Comparison of ENCODE assay signal across 28 mouse cellular contexts in the genomic region with DNA sequence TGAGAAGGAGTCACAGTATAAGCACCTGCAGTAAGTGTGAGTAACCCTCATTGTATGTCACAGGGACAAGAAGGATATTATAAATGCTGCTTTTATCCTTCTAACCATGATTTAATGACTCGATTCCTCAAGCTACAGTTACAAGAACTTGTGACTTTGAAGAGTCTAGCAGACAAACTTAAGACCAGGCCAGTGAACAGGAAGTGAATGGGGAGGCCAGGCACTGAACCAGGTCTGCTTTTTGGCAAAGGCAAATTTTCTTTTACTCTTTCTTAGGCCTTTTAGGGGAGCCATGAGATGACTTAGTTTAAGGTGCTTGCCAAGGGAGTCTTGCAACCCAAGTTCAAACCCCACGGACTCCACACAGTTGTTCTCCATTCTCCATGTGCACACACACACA. TPM values are rescaled to one million over a fixed set of nuclear protein-coding genes. Genes with fewer than 3 reads are reported as not detected.
"Had no signal": no experiment of that assay in that cellular context is flagged by ENCODE, and none has a peak within 500 bp of the region (broad histone marks: within the 10 kb centered on the region; RNA-seq: fewer than 3 reads in every experiment).

No protein-coding gene starts in this region.

- H3K27me3 ChIP-seq: limb, embryonic 13.5 days; liver, embryonic 12.5 days; liver, embryonic 15.5 days; neural tube, embryonic 13.5 days; stomach, embryonic 15.5 days had no signal

- H3K4me1 ChIP-seq: neural tube, embryonic 13.5 days; stomach, embryonic 15.5 days had no signal

- DNase-seq: kidney, adult 18-20 months; kidney, adult 9 months; kidney, postnatal 14 days; layer of hippocampus, adult 9-11 months; liver; lung, adult 2 months; lung, postnatal 14 days; lung, postnatal 4 days; retina, postnatal 1 day; right cerebral cortex, postnatal 25 days; spleen, adult 18-20 months; thymus, adult 2 months; thymus, postnatal 14 days; thymus, postnatal 4 days had no signal

- ATAC-seq: inflammation-experienced regulatory T-cells, adult 6 months; intestine, embryonic 16.5 days; liver, embryonic 12.5 days had no signal

- H3K4me3 ChIP-seq: layer of hippocampus, adult 2 months; limb, embryonic 10.5 days; limb, embryonic 13.5 days; liver, embryonic 12.5 days; liver, embryonic 15.5 days; myocyte; neural tube, embryonic 13.5 days; stomach, embryonic 15.5 days had no signal

- H3K4me2 ChIP-seq: limb, embryonic 13.5 days; liver, embryonic 12.5 days; liver, embryonic 15.5 days; neural tube, embryonic 13.5 days; stomach, embryonic 15.5 days had no signal

- H3K9ac ChIP-seq: limb, embryonic 13.5 days; liver, embryonic 12.5 days; liver, embryonic 15.5 days; neural tube, embryonic 13.5 days; stomach, embryonic 15.5 days had no signal

- H3K36me3 ChIP-seq: limb, embryonic 10.5 days; limb, embryonic 13.5 days; liver, embryonic 12.5 days; liver, embryonic 15.5 days; neural tube, embryonic 13.5 days; stomach, embryonic 15.5 days had no signal

- H3K9me3 ChIP-seq: limb, embryonic 10.5 days; limb, embryonic 13.5 days; liver, embryonic 12.5 days; liver, embryonic 15.5 days; neural tube, embryonic 13.5 days; stomach, embryonic 15.5 days had no signal

- H3K27ac ChIP-seq: layer of hippocampus, adult 2 months; limb, embryonic 10.5 days; limb, embryonic 13.5 days; liver, embryonic 12.5 days; liver, embryonic 15.5 days; neural tube, embryonic 13.5 days; stomach, embryonic 15.5 days had no signal

RNA-seq across cellular contexts. Expression of a gene that starts 16.2 kb away (rescaled TPM):
- total RNA-seq: left cerebral cortex, postnatal 25 days; megakaryocyte progenitor cell, adult 5-6 weeks; monocyte, adult 5-6 weeks had no signal
- polyA plus RNA-seq: inflammation-experienced regulatory T-cells, adult 6 months; intestine, embryonic 16.5 days; large intestine, adult 2 months; liver, embryonic 12.5 days; liver, embryonic 15.5 days; neural tube, embryonic 13.5 days had no signal
